Mouse (Mus musculus) thymus, adult 2 months (tissue): ENCODE results near the gene N4bp3.

ENCODE experiments used
- CTCF ChIP-seq: fragments of 200-500 bp; IDR thresholded peaks from 2 replicates; pipeline ENCODE4 v1.5.1; 2012; ENCODE audit warnings: mild to moderate bottlenecking, control low read depth, low read length, moderate library complexity, borderline replicate concordance; ENCODE audit not compliant: control insufficient read depth, poor library complexity, insufficient read depth; ENCODE audit errors: extremely low read depth
- POLR2A ChIP-seq: fragments of 200-500 bp; IDR thresholded peaks from 2 replicates; pipeline ENCODE4 v1.6.1; 2012; ENCODE audit warnings: mild to moderate bottlenecking, low read length, control low read depth, moderate library complexity; ENCODE audit not compliant: control insufficient read depth, poor library complexity, insufficient read depth; ENCODE audit errors: extremely low read depth

DNA sequence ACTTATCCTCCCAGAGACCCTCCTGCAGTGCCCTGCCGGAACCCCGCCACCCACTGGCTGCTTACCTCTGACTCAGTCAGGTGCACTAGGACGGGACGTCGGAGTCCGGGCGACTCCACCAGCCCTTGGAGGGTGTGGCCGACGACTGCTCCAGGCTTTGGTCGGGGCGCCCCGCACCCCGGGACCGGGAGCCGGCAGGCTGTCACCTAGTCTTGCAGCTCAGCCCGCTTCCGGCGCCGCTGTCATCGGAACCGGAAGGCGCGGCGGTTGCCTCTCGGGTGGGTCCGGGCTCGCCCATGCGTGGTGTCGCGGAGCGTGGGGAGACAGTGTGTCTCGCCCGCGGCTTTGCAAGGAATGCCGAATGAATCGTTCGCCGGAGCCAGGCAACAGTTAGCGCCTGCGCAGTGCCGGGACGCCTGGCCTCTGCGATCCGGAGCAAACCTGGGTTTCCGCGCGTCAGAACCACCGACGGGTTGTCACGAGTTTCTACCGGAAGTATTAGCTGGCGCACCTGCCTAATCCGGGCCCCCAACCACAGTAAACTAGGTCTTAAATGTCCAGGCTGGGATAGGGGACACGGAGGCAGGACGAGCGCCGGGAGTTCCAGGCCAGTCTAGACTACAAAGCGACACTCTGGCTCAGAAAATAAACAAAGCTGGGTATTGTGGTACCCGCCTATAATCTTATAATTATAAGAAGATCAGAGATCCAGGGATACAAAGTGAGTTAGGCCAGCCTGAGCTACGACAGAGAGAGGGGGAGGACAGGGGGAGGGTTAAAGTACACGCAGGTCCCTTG is 14.9 kb downstream of the N4bp3 start, which contains the start of gene Rmnd5b:
- TF ChIP-seq CTCF (peak; percentile 61; the same call in 1 of the 2 replicates), POLR2A (peak; percentile 67; the same call in 1 of the 2 replicates)
